Mouse (Mus musculus): Measurements from ENCODE around the gene Neurl1b. TPM values are rescaled to one million over a fixed set of nuclear protein-coding genes. Genes with fewer than 3 reads are reported as not detected.

The Neurl1b gene
- total RNA-seq, 2 experiments from 2014 or later = 0.09 to 0.22 TPM

- ATAC-seq (replicated peaks; ENCODE audit: low FRiP score, low TSS enrichment, poor library complexity, severe bottlenecking) = no peak
These were observed 70.2 kb downstream of the Neurl1b start for GRCm38 (mm10) chr17:26484626-26485421.

GRCm38 (mm10) chr17:26487266-26487665, 72.6 kb downstream of the Neurl1b start:
- ATAC-seq (replicated peaks; ENCODE audit: low FRiP score, low TSS enrichment, poor library complexity, severe bottlenecking) = no peak

DNA sequence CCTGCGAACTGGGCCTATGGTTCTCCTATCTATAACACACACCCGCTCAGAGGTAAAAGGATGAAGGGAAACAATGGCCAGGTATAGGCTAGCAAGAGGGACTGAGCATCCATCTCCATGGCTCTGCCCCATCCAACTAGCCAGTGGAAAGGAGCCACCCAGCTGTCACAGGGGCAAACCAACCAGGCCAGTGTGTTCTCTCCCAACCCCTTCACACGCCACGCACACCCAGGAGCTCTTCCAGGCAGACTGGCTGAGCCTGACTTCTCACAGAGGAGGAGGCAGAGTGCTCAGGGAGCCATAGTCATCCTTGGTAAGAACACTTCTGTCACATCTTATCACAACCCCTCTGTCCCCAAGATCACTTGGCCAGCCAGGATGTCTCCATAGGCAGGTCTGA, 73.3 kb downstream of the Neurl1b start:
- no peak for ATAC-seq (replicated peaks; ENCODE audit: low FRiP score, low TSS enrichment, poor library complexity, severe bottlenecking)

DNA sequence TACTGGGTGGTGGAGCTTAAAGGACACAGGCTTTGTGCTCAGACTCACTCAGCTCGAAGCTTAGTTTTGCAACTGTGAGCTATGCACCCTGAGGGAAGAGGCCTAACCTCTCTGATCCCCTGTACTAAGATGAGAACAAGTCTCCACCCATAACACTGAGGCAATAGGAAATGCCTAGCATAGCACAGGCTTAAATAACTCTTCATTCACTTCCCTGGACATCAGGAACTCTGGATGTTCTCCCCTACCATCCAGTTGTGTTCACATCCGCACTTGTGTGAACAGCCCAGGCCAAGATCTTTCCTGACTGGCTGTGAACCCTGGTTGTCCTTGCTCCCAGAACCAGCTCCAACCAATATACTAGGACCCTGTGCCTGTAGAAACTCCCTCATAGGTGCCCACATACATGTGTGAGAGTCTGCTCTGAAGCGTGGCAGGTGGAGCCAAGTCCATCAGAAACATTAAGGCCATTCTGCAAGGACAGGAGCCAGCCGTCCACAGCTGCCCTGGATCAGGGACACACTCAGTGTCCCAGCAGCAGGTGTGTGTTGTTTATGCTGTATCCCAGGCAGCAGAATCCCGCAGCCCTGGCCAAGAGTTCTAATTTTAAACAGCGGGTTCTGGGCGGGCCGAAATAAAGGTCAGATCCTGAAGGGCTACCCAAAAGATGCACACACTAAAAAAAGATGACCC, 74.2 kb downstream of the Neurl1b start:
- ATAC-seq (replicated peaks; ENCODE audit: low FRiP score, low TSS enrichment, poor library complexity, severe bottlenecking) = no peak

DNA sequence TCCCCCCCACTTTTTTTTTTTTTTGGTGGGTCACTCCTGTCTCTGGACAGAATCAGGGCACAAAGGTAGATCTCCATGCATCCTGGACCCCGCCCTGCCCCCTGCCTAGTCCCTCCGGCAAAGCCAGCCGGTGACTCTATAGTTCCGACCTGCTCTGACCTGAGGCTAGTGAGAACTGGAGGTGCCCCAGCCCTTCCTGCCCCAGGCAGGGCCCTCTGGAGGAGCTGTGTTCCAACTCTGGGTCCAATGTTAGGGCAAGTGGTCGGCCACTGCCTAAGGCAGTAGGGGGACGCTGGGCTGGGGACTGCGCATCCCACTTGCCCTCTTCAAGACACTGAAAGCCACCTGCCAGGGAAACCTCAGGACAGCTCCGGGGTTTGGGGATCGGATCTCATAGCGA, 75.4 kb downstream of the Neurl1b start:
- ATAC-seq (replicated peaks; ENCODE audit: low FRiP score, low TSS enrichment, poor library complexity, severe bottlenecking) = no peak

GRCm38 (mm10) chr17:26490910-26491309, 76.3 kb downstream of the Neurl1b start:
- no peak for ATAC-seq (replicated peaks; ENCODE audit: low FRiP score, low TSS enrichment, poor library complexity, severe bottlenecking)

DNA sequence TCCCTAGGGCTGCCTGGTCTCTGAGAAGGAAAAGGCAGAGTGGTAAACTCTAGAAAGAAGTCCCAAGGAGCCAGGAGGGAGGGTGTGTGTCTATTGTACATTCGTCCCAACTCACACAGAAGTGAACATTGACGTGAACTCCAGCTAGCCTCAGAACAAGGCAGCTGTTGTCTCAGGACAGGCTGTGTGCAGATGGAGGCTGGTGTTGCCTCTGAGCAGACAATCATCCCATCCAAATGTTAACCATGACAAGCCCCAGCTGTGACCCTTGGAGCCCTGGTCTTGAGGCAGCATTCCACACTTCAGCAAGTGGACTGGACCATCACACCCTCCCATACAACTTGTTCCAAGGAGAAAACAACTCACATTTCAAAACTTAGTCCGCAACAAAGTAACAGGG, 77.6 kb downstream of the Neurl1b start:
- ATAC-seq (replicated peaks; ENCODE audit: low FRiP score, low TSS enrichment, poor library complexity, severe bottlenecking) = no peak

DNA sequence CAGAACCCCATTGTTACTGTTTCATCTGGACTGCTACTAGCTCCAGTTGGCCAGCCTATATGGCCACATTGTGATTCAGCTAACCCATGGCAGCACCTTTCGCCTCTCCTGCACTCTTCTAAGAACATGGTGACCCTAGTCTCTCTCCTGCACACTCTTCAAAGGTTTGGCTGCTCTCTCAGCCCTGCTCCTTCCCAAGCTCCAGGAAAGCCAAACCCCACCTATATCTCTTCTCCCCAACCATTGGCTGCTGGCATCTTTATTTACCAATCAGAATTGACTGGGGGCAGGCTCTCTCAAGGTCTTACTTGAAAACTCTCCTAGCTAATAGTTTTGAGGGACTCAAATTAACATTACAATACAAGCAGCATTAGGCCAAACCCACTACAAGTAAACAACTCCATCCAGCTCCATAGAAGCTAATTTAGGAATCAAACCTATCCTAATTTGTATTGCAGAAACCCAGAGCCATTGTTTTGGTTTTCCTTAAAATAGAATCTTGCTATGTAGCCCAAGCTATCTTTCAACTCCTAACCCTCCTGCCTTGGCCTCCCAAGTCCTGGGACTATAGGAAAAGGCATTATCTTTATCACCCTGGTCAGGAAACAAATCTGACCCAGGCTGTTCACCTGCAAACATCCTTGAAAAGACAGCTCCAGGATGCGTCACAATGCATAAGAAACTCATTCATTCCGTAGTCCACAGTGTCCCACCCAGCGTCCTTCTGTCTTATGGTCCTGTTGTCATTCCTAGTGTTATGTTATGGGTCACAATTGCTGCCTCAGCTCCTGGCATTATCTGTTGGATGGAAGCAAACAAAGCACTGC, 80.2 kb downstream of the Neurl1b start:
- ATAC-seq (replicated peaks; ENCODE audit: low FRiP score, low TSS enrichment, poor library complexity, severe bottlenecking) = no peak

Other genes starting within 250 kb of the Neurl1b start
- gene Pdia2, start 215.7 kb upstream of the Neurl1b start, total RNA-seq (2014; fragmentation: Nextera tagmentation) = 14.1 and 22.5 TPM in 2 replicates
- gene Pdia2, start 215.7 kb upstream of the Neurl1b start, total RNA-seq (2017) = 6.6 and 13.9 TPM in 2 replicates
- 1.4 TPM in 1 of 2 replicates, not detected in the other for gene Rgs11, start 211.9 kb upstream of the Neurl1b start, total RNA-seq (2014; fragmentation: Nextera tagmentation)
- not detected in 2 replicates for gene Rgs11, start 211.9 kb upstream of the Neurl1b start, total RNA-seq (2017)
- gene Arhgdig, start 207.0 kb upstream of the Neurl1b start, total RNA-seq (2014; fragmentation: Nextera tagmentation) = 6.3 and 10.4 TPM in 2 replicates
- gene Arhgdig, start 207.0 kb upstream of the Neurl1b start, total RNA-seq (2017) = 1.0 and 4.5 TPM in 2 replicates
- 5.5 and 6.2 TPM in 2 replicates for gene Fam234a, start 170.6 kb upstream of the Neurl1b start, total RNA-seq (2014; fragmentation: Nextera tagmentation)
- 4.6 and 5.3 TPM in 2 replicates for gene Fam234a, start 170.6 kb upstream of the Neurl1b start, total RNA-seq (2017)
- gene Luc7l, start 161.9 kb upstream of the Neurl1b start, total RNA-seq (2014; fragmentation: Nextera tagmentation) = 92.6 and 106 TPM in 2 replicates
- gene Luc7l, start 161.9 kb upstream of the Neurl1b start, total RNA-seq (2017) = 156 and 197 TPM in 2 replicates
- gene Ergic1, start 146.7 kb downstream of the Neurl1b start, total RNA-seq (2014; fragmentation: Nextera tagmentation) = 51.7 and 55.0 TPM in 2 replicates
- gene Ergic1, start 146.7 kb downstream of the Neurl1b start, total RNA-seq (2017) = 31.6 and 40.3 TPM in 2 replicates
- 18.4 and 29.1 TPM in 2 replicates for gene Dusp1, start 147.3 kb downstream of the Neurl1b start, total RNA-seq (2014; fragmentation: Nextera tagmentation)
- 73.3 and 79.0 TPM in 2 replicates for gene Dusp1, start 147.3 kb downstream of the Neurl1b start, total RNA-seq (2017)
- 212 and 213 TPM in 2 replicates for gene Atp6v0e, start 248.4 kb downstream of the Neurl1b start, total RNA-seq (2014; fragmentation: Nextera tagmentation)
- 270 and 362 TPM in 2 replicates for gene Atp6v0e, start 248.4 kb downstream of the Neurl1b start, total RNA-seq (2017)